Comparison of ENCODE assay signal across 26 mouse cellular contexts in genomic region chr7:118390705-118391104, GRCm38 (mm10). TPM values are rescaled to one million over a fixed set of nuclear protein-coding genes. Genes with fewer than 3 reads are reported as not detected.
DNase-seq lines count a peak whose midpoint lies in the region; ATAC-seq and TF ChIP-seq lines count a peak whose summit lies in the region.
"Had no signal": no experiment of that assay in that cellular context is flagged by ENCODE, and none has a peak within 500 bp of the region (broad histone marks: within the 10 kb centered on the region; RNA-seq: fewer than 3 reads in every experiment).

No protein-coding gene starts in this region.

- no peak for TF ChIP-seq CTCF in cortical plate, adult 2 months (IDR thresholded peaks at IDR 0.05; ENCODE audit: extremely low read depth, insufficient read depth, low read length)

- no peak overlapping the region for H3K4me3 ChIP-seq in cortical plate, adult 2 months (ENCODE audit: insufficient read depth, low read length)
- H3K4me3 ChIP-seq: embryonic facial prominence, embryonic 10.5 days; forebrain, embryonic 15.5 days; heart, embryonic 12.5 days; hindbrain, embryonic 10.5 days; kidney, embryonic 15.5 days; limb, embryonic 13.5 days; liver, embryonic 12.5 days; stomach, embryonic 15.5 days had no signal

- no peak for TF ChIP-seq POLR2A in cortical plate, adult 2 months (IDR thresholded peaks at IDR 0.05; ENCODE audit: extremely low read depth, insufficient read depth, low read length)

- ATAC-seq in frontal cortex, adult (ENCODE audit: low TSS enrichment) = peak; percentile 98
- ATAC-seq: forebrain, embryonic 15.5 days; hindbrain, postnatal 0 days; intestine, embryonic 16.5 days; liver, embryonic 12.5 days had no signal

- no peak for DNase-seq in frontal cortex, postnatal 14 days (ENCODE audit: low spot score in 2 of 2)
- DNase-seq in layer of hippocampus, adult 9-11 months = peak; percentile 52
- DNase-seq in layer of hippocampus, postnatal 10 days (ENCODE audit: low spot score in 2 of 2) = no peak
- peak; percentile 35 to 37 for DNase-seq in right cerebral cortex, postnatal 36 days (ENCODE audit: low spot score in 2 of 2)
- no peak for DNase-seq in cerebellum, adult 8-10 months
- DNase-seq: adrenal gland, postnatal 14 days; cerebellum, adult 9-11 months; heart, postnatal 10 days; kidney, postnatal 36 days; lung, adult 18-20 months; lung, postnatal 10 days; thymus, adult 18-20 months; thymus, postnatal 36 days had no signal

- H3K27ac ChIP-seq in cortical plate, adult 2 months (ENCODE audit: insufficient read depth, low read length) = peak overlapping the region; percentile 56; the same call in 1 of the 2 replicates
- H3K27ac ChIP-seq: embryonic facial prominence, embryonic 10.5 days; forebrain, embryonic 15.5 days; hindbrain, embryonic 10.5 days; hindbrain, postnatal 0 days; kidney, embryonic 15.5 days; limb, embryonic 13.5 days; liver, embryonic 12.5 days; stomach, embryonic 15.5 days had no signal

- peaks cover 7% of the 10 kb centered on the region for H3K4me1 ChIP-seq in cortical plate, adult 2 months (ENCODE audit: control insufficient read depth, insufficient read depth, low read length)
- H3K4me1 ChIP-seq: embryonic facial prominence, embryonic 10.5 days; forebrain, embryonic 15.5 days; heart, embryonic 12.5 days; hindbrain, embryonic 10.5 days; kidney, embryonic 15.5 days; limb, embryonic 13.5 days; liver, embryonic 12.5 days; stomach, embryonic 15.5 days had no signal

RNA-seq across cellular contexts. Expression of gene Syt17, which starts 57.3 kb away (rescaled TPM):
- 10 to 100 TPM; 45.9 to 49.3 TPM for total RNA-seq in layer of hippocampus, postnatal 10 days (2021)
- polyA plus RNA-seq in cortical plate, adult 2 months (2012; rRNA removed) = 55.1 and 55.8 TPM in 2 replicates
- total RNA-seq: common myeloid progenitor, adult 5-6 weeks had no signal

Comparison
In these comparisons a context has a peak if more than half of its experiments do, and no peak if none do; other contexts are left out.
1. DNase-seq: peak in layer of hippocampus, adult 9-11 months (single experiment) and right cerebral cortex, postnatal 36 days (2 of 2); none in frontal cortex, postnatal 14 days (0 of 2), layer of hippocampus, postnatal 10 days (0 of 2) and cerebellum, adult 8-10 months (single experiment).